Mouse (Mus musculus) myocyte (in vitro differentiated cells): ENCODE measurements at regions not wholly inside any gene's neighbourhood (a gene's known extent, or its start where the extent isn't known, plus 50 kb on each side); places are given as distances from the start of the nearest gene placed in this dataset.

ENCODE experiments used
- H3K27me3 ChIP-seq: one replicate; pipeline ENCODE4 v1.6.1; 2011; ENCODE audit not compliant: control insufficient read depth, insufficient read depth, insufficient read length
- H3K36me3 ChIP-seq: one replicate; pipeline ENCODE4 v1.6.1; 2011; ENCODE audit not compliant: control insufficient read depth, insufficient read depth
- H3K4me2 ChIP-seq: one replicate; pipeline ENCODE4 v1.6.1; 2011; ENCODE audit warnings: low read depth, control low read depth
- H3K4me3 ChIP-seq: one replicate; pipeline ENCODE4 v1.5.1; 2011; ENCODE audit warnings: mild to moderate bottlenecking, control low read depth, moderate library complexity
- H3K79me2 ChIP-seq: one replicate; pipeline ENCODE4 v1.6.1; 2011; ENCODE audit not compliant: control insufficient read depth, insufficient read depth
- H3ac ChIP-seq: one replicate; pipeline ENCODE4 v1.6.1; 2011; ENCODE audit not compliant: control insufficient read depth, insufficient read length
- CEBPB ChIP-seq: IDR thresholded peaks from 2 replicates; pipeline ENCODE4 v1.6.1; 2011; ENCODE audit warnings: mild to moderate bottlenecking, moderate library complexity; ENCODE audit not compliant: poor library complexity, insufficient read depth, severe bottlenecking
- E2F4 ChIP-seq: IDR thresholded peaks from one replicate; pipeline ENCODE4 v1.6.1; 2011; ENCODE audit warnings: mild to moderate bottlenecking, control low read depth, moderate library complexity; ENCODE audit not compliant: insufficient read depth
- MAX ChIP-seq: IDR thresholded peaks from one replicate; pipeline ENCODE4 v1.6.1; 2011; ENCODE audit warnings: low read depth, mild to moderate bottlenecking, control low read depth
- MYOD1 ChIP-seq, 3 experiments: IDR thresholded peaks; one replicate each; pipeline ENCODE4 v1.6.1; 2011; ENCODE audit warnings: control low read depth in 2 of 3, low read depth in 2 of 3, mild to moderate bottlenecking in 2 of 3, moderate library complexity in 1 of 3; ENCODE audit not compliant: insufficient read length in 2 of 3, control insufficient read depth in 1 of 3
- MYOG ChIP-seq, 3 experiments: IDR thresholded peaks; one replicate each; pipeline ENCODE4 v1.6.1; 2011; ENCODE audit warnings: control low read depth in 2 of 3, low read depth in 2 of 3, mild to moderate bottlenecking in 2 of 3; ENCODE audit not compliant: insufficient read length in 2 of 3, control insufficient read depth in 1 of 3, insufficient read depth in 1 of 3
- POLR2A ChIP-seq: IDR thresholded peaks from one replicate; pipeline ENCODE4 v1.6.1; 2011; ENCODE audit warnings: low read depth, mild to moderate bottlenecking, control low read depth, moderate library complexity; ENCODE audit not compliant: insufficient read length
- POLR2AphosphoS2 ChIP-seq: IDR thresholded peaks from one replicate; pipeline ENCODE4 v1.6.1; 2011; ENCODE audit warnings: low read depth, control low read depth; ENCODE audit not compliant: insufficient read length
- REST ChIP-seq: IDR thresholded peaks from one replicate; pipeline ENCODE4 v1.6.1; 2011; ENCODE audit warnings: mild to moderate bottlenecking, control low read depth, moderate library complexity; ENCODE audit not compliant: insufficient read depth, insufficient read length
- SRF ChIP-seq: IDR thresholded peaks from one replicate; pipeline ENCODE4 v1.6.1; 2011; ENCODE audit warnings: low read depth; ENCODE audit not compliant: control insufficient read depth, insufficient read length
- TCF12 ChIP-seq: IDR thresholded peaks from one replicate; pipeline ENCODE4 v1.6.1; 2011; ENCODE audit warnings: mild to moderate bottlenecking, control low read depth; ENCODE audit not compliant: poor library complexity, insufficient read depth, severe bottlenecking
- TCF3 ChIP-seq: IDR thresholded peaks from one replicate; pipeline ENCODE4 v1.6.1; 2011; ENCODE audit warnings: low read depth, control low read depth; ENCODE audit not compliant: insufficient read length
- USF1 ChIP-seq: IDR thresholded peaks from one replicate; pipeline ENCODE4 v1.6.1; 2011; ENCODE audit warnings: low read depth, mild to moderate bottlenecking, control low read depth, moderate library complexity

GRCm38 (mm10) chr12:6132451-6132850, 757.0 kb upstream of the Klhl29 start:
- Histone ChIP-seq H3K4me2 (no peak overlapping the region), H3K36me3 (no peaks in the 10 kb centered on the region), H3K4me3 (no peak overlapping the region), H3K27me3 (no peaks in the 10 kb centered on the region), H3K79me2 (no peaks in the 10 kb centered on the region), H3ac (no peak overlapping the region)
- TF ChIP-seq MAX (no peak), POLR2AphosphoS2 (no peak), MYOG (IDR thresholded peaks at IDR 0.05; ENCODE audit: control insufficient read depth in 1 of 3, insufficient read depth in 1 of 3, insufficient read length in 2 of 3, low read depth in 2 of 3) (no peak), REST (no peak), MYOD1 (IDR thresholded peaks at IDR 0.05; ENCODE audit: control insufficient read depth in 1 of 3, insufficient read length in 2 of 3, low read depth in 2 of 3) (no peak)

- Histone ChIP-seq H3K4me3 (no peak overlapping the region), H3K27me3 (no peaks in the 10 kb centered on the region), H3K4me2 (no peak overlapping the region), H3ac (no peak overlapping the region), H3K36me3 (no peaks in the 10 kb centered on the region), H3K79me2 (no peaks in the 10 kb centered on the region)
- TF ChIP-seq MAX (no peak), TCF12 (no peak), SRF (no peak), MYOG (IDR thresholded peaks at IDR 0.05; ENCODE audit: control insufficient read depth in 1 of 3, insufficient read depth in 1 of 3, insufficient read length in 2 of 3, low read depth in 2 of 3) (no peak), TCF3 (no peak)
Observed at GRCm38 (mm10) chr12:6119557-6119956, 744.1 kb upstream of the Klhl29 start.

GRCm38 (mm10) chr12:6115254-6115653, 739.8 kb upstream of the Klhl29 start:
- no peak overlapping the region for H3K4me2 ChIP-seq
- no peak overlapping the region for H3ac ChIP-seq
- no peak for TF ChIP-seq E2F4
- no peak for TF ChIP-seq MAX
- TF ChIP-seq SRF, result no peak
- no peak for TF ChIP-seq POLR2A
- no peak for TF ChIP-seq MYOG (IDR thresholded peaks at IDR 0.05; ENCODE audit: control insufficient read depth in 1 of 3, insufficient read depth in 1 of 3, insufficient read length in 2 of 3, low read depth in 2 of 3)
- TF ChIP-seq CEBPB, result no peak
- no peak for TF ChIP-seq USF1
- TF ChIP-seq POLR2AphosphoS2, result no peak
- no peak for TF ChIP-seq MYOD1 (IDR thresholded peaks at IDR 0.05; ENCODE audit: control insufficient read depth in 1 of 3, insufficient read length in 2 of 3, low read depth in 2 of 3)
- TF ChIP-seq TCF3, result no peak
- no peak for TF ChIP-seq REST
- TF ChIP-seq TCF12, result no peak

GRCm38 (mm10) chr12:6097295-6097694, 721.8 kb upstream of the Klhl29 start:
- Histone ChIP-seq H3K36me3 (no peaks in the 10 kb centered on the region), H3K27me3 (no peaks in the 10 kb centered on the region), H3K4me3 (no peak overlapping the region), H3K4me2 (no peak overlapping the region), H3ac (no peak overlapping the region), H3K79me2 (no peaks in the 10 kb centered on the region)
- TF ChIP-seq POLR2A (no peak), CEBPB (no peak), MYOD1 (IDR thresholded peaks at IDR 0.05; ENCODE audit: control insufficient read depth in 1 of 3, insufficient read length in 2 of 3, low read depth in 2 of 3) (no peak), REST (no peak), E2F4 (no peak), USF1 (no peak)

More at GRCm38 (mm10) chr12:6115254-6115653, 739.8 kb upstream of the Klhl29 start:
- no peaks in the 10 kb centered on the region for H3K36me3 ChIP-seq
- H3K79me2 ChIP-seq, result no peaks in the 10 kb centered on the region
- no peak overlapping the region for H3K4me3 ChIP-seq
- no peaks in the 10 kb centered on the region for H3K27me3 ChIP-seq

GRCm38 (mm10) chr12:6087627-6088350, 712.3 kb upstream of the Klhl29 start:
- Histone ChIP-seq H3K79me2 (no peaks in the 10 kb centered on the region), H3K4me3 (no peak overlapping the region), H3K4me2 (no peak overlapping the region), H3K36me3 (no peaks in the 10 kb centered on the region), H3K27me3 (no peaks in the 10 kb centered on the region), H3ac (no peak overlapping the region)
- no peak for TF ChIP-seq E2F4
- TF ChIP-seq MYOD1 (IDR thresholded peaks at IDR 0.05; ENCODE audit: control insufficient read depth in 1 of 3, insufficient read length in 2 of 3, low read depth in 2 of 3), result no peak
- TF ChIP-seq CEBPB, result no peak
- TF ChIP-seq USF1, result no peak
- no peak for TF ChIP-seq TCF12
- no peak for TF ChIP-seq REST
- no peak for TF ChIP-seq TCF3
- no peak for TF ChIP-seq POLR2A
- TF ChIP-seq MAX, result no peak
- no peak for TF ChIP-seq MYOG (IDR thresholded peaks at IDR 0.05; ENCODE audit: control insufficient read depth in 1 of 3, insufficient read depth in 1 of 3, insufficient read length in 2 of 3, low read depth in 2 of 3)
- TF ChIP-seq POLR2AphosphoS2, result no peak
- no peak for TF ChIP-seq SRF
